Mouse (Mus musculus) heart, embryonic 13.5 days (tissue): ENCODE data around the gene Washc2. TPM values are rescaled to one million over a fixed set of nuclear protein-coding genes. Genes with fewer than 3 reads are reported as not detected.
"Not testable (repeated sequence)": the region's sequence is repeated elsewhere in the genome, so short reads cannot be mapped to it uniquely, and the experiment has no call there.

Source experiments
- ATAC-seq: fragments of 200-750 bp; cut with Nextera tagmentation; 2 replicates; pipeline ENCODE4 v1.8.0; 2017; ENCODE audit warnings: moderate TSS enrichment; ENCODE audit not compliant: insufficient number of reproducible peaks, low FRiP score, low TSS enrichment; ENCODE audit errors: extremely low read depth
- H3K27ac ChIP-seq: fragments of 300-500 bp; sonication (generic); replicated peaks from 2 replicates; pipeline ENCODE4 v1.5.1; 2015; ENCODE audit warnings: moderate library complexity, mild to moderate bottlenecking, inconsistent platforms
- H3K27me3 ChIP-seq: fragments of 300-500 bp; sonication (generic); replicated peaks from 2 replicates; pipeline ENCODE4 v1.6.1; 2015; ENCODE audit warnings: mild to moderate bottlenecking, inconsistent platforms
- H3K36me3 ChIP-seq: fragments of 300-500 bp; sonication (generic); 2 replicates; pipeline ENCODE4 v1.6.1; 2015; ENCODE audit warnings: mild to moderate bottlenecking, inconsistent platforms
- H3K4me1 ChIP-seq: fragments of 300-500 bp; sonication (generic); 2 replicates; pipeline ENCODE4 v1.6.1; 2015; ENCODE audit warnings: inconsistent platforms
- H3K4me2 ChIP-seq: fragments of 300-500 bp; sonication (generic); 2 replicates; pipeline ENCODE4 v1.6.1; 2015; ENCODE audit warnings: inconsistent platforms, mild to moderate bottlenecking, moderate library complexity
- H3K4me3 ChIP-seq: fragments of 300-500 bp; sonication (generic); 2 replicates; pipeline ENCODE4 v1.5.1; 2015; ENCODE audit warnings: moderate library complexity, mild to moderate bottlenecking, inconsistent platforms
- H3K9ac ChIP-seq: fragments of 300-500 bp; sonication (generic); 2 replicates; pipeline ENCODE4 v1.6.1; 2015; ENCODE audit warnings: inconsistent platforms, mild to moderate bottlenecking, moderate library complexity
- H3K9me3 ChIP-seq: fragments of 300-500 bp; sonication (generic); 2 replicates; pipeline ENCODE4 v1.6.1; 2016; ENCODE audit warnings: inconsistent platforms
- WGBS: fragments of 180-500 bp; shearing (Covaris S2); methylation state at CpG from one replicate; pipeline ENCODE4 v1.1.7; 2015; ENCODE audit warnings: mixed read lengths; 5-methylcytosine and 5-hydroxymethylcytosine counted together
- polyA plus RNA-seq: library from polyadenylated mRNA; unstranded; fragments of >200 nt; fragmentation: Nextera tagmentation; extraction: Ambion mirVana; gene quantifications from 2 replicates; pipeline ENCODE4 v1.2.1, GENCODE M21; 2015

The Washc2 gene
- polyA plus RNA-seq: 31.4 and 34.9 TPM in 2 replicates

DNA sequence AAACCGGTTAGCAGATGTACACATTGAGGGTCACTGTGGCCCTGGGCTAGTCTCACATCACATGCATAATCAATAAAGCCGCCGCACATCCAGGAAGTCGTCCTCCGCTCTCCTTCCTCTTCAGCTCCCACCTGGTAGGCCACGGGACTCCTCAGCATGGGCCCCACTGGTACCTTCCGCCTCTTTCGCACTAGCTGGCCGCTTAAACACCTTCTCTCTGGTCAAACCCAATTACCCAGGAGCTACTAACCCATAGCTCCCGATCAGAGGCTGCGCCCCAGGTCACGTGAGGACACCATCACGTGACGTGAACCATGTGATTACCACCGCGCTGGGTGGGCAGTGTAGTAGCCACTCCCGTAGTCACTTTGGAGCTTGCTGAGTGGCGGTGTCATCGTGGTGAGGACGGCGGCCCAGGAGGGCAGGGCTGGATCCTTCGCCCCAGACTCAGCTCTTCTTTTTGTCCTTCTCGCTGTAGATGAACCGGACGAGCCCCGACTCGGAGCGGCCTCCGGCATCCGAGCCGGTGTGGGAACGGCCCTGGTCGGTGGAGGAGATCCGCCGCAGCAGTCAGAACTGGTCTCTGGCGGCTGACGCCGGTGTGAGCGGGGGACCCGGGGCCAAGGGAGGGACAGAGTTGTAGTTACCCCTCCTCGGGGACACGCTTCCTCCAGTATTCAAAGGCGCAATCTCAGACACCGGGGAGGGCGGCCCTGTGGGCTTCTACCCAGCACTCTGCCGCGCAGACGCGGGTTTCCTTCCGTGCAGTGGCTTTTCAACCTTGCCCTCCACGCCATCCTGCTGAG, at the start of gene Washc2:
Gene Washc2 (plus strand): TSS at position 310 of the 806 bp plus-strand sequence.
- Histone ChIP-seq H3K4me2 (peak within 1 kb of the TSS; percentile 78), H3K36me3 (peaks cover 28% of the 10 kb centered on the region), H3K4me3 (peak within 1 kb of the TSS; percentile 84), H3K9ac (peak within 1 kb of the TSS; percentile 90), H3K9me3 (no peaks in the 10 kb centered on the region), H3K27ac (peak within 1 kb of the TSS; percentile 90), H3K4me1 (peaks cover 23% of the 10 kb centered on the region), H3K27me3 (no peaks in the 10 kb centered on the region)
- ATAC-seq: peak; percentile 98
- WGBS: under 1% methylated on average over 51 of the region's 51 CpGs

DNA sequence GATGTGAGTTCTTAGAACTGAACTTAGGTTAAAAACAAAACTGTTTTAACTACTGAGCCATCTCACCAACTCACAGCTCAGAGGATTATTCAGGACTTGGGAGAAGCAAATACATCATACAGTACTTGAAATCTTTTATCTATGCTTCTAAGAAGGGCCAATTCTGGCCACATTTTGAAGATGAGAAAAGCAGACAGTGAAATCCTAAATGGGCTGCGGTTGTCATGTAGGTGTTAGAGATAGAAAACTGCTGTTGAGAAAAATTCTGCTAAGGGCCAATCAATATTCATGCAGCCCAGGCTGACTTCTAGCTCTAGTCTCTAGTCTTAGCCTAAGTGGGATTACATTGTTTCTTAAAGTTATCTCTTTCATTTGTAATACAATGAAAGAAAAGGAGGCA, 41.5 kb upstream of the Washc2 start:
- H3K27me3 ChIP-seq: no peaks in the 10 kb centered on the region
- no peaks in the 10 kb centered on the region for H3K9me3 ChIP-seq
- 60% methylated on average over 1 of the region's 1 CpGs for WGBS
- no peak for ATAC-seq
- H3K27ac ChIP-seq: no peak overlapping the region
- H3K4me3 ChIP-seq: no peak overlapping the region
- H3K4me2 ChIP-seq: no peak overlapping the region
- H3K36me3 ChIP-seq: peaks cover 15% of the 10 kb centered on the region
- peaks cover 5% of the 10 kb centered on the region; the same call in 1 of the 2 replicates for H3K4me1 ChIP-seq
- H3K9ac ChIP-seq: no peak overlapping the region

GRCm38 (mm10) chr6:116173511-116174099, 34.2 kb upstream of the Washc2 start:
- not testable (repeated sequence) for H3K4me3 ChIP-seq, H3K27me3 ChIP-seq, H3K4me1 ChIP-seq, H3K9me3 ChIP-seq, H3K9ac ChIP-seq, ATAC-seq, H3K27ac ChIP-seq, H3K4me2 ChIP-seq
- WGBS: 69% methylated on average over 37 of the region's 37 CpGs
- H3K36me3 ChIP-seq: peaks cover 25% of the 10 kb centered on the region

DNA sequence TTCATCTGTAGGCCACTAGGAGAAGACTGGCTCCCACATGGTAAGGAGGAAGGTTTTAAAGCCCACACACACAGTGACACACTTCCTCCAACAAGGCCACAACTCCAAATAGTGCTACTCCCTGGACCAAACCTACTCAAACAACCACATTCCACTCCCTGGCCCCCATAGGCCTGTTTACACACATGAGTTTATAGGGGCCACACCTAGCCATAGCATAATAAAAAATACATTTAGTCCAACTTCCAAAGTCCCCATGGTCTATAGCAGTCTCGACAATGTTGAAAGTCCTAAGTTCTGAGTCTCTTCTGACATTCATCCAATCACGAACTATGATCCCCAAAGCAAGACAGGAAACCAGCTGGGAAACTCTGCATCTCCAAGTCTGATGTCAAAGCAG, 29.5 kb upstream of the Washc2 start:
- H3K27ac ChIP-seq: no peak overlapping the region
- H3K4me1 ChIP-seq: 0 out of 2 replicates have a peak, but pooled peaks cover 6% of the 10 kb centered on the region
- H3K9ac ChIP-seq: no peak overlapping the region
- no peaks in the 10 kb centered on the region for H3K27me3 ChIP-seq
- peaks cover 43% of the 10 kb centered on the region for H3K36me3 ChIP-seq
- no peaks in the 10 kb centered on the region for H3K9me3 ChIP-seq
- no peak for ATAC-seq
- WGBS: 94% methylated on average over 2 of the region's 2 CpGs
- H3K4me2 ChIP-seq: no peak overlapping the region
- no peak overlapping the region for H3K4me3 ChIP-seq

DNA sequence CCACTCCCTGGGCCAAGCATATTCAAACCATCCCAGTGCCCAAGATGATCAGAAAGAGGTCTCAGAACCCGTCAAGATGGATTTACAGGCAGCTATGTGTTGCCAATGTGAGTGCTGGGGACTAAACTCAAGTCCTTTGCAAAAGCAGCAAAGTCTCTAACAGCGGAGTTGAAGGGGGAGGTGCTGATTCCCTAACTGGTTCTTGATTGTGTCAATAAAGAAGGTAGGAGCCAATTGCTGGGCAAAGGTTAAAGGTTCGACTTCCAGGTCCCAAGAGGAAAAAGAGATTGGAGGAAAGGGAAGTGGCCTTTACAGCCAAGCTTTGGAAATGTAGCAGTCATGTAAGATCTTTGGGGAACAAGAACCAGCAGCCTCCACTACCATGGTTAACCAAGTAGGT, 27.1 kb upstream of the Washc2 start:
- Histone ChIP-seq H3K4me2 (no peak overlapping the region), H3K27me3 (no peaks in the 10 kb centered on the region), H3K9me3 (no peaks in the 10 kb centered on the region), H3K4me1 (0 out of 2 replicates have a peak, but pooled peaks cover 6% of the 10 kb centered on the region), H3K27ac (no peak overlapping the region), H3K4me3 (no peak overlapping the region), H3K9ac (no peak overlapping the region), H3K36me3 (peaks cover 42% of the 10 kb centered on the region)
- WGBS: 67% methylated on average over 3 of the region's 3 CpGs
- ATAC-seq: no peak

- Histone ChIP-seq H3K36me3 (peaks cover 29% of the 10 kb centered on the region), H3K9ac (no peak overlapping the region), H3K27ac (no peak overlapping the region), H3K9me3 (no peaks in the 10 kb centered on the region), H3K4me3 (no peak overlapping the region), H3K4me1 (peaks cover 13% of the 10 kb centered on the region; the same call in 1 of the 2 replicates), H3K27me3 (no peaks in the 10 kb centered on the region), H3K4me2 (no peak overlapping the region)
- WGBS: 89% methylated on average over 5 of the region's 5 CpGs
- no peak for ATAC-seq
These were observed 24.3 kb upstream of the Washc2 start for GRCm38 (mm10) chr6:116183509-116183908.

DNA sequence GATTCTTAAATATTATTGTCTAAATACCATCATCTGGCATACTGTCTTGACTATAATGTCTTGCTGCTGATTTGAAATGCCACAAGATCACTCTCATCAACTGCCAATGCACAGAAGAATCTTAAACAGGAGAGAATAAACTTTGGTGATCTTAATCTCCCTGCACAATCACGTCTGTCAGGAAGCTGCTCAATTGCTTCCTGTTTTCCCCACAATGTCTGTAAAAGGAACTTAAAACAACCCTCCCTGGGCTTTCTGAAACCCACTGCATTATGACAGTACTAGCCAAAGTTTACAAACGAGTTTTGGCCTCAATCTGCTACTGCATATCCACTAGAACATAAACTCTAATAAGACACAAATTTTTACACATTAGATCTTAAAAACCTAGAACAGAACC, 21.4 kb upstream of the Washc2 start:
- no peak overlapping the region for H3K27ac ChIP-seq
- no peaks in the 10 kb centered on the region for H3K9me3 ChIP-seq
- H3K27me3 ChIP-seq: no peaks in the 10 kb centered on the region
- ATAC-seq: no peak
- no peak overlapping the region for H3K9ac ChIP-seq
- H3K36me3 ChIP-seq: peaks cover 12% of the 10 kb centered on the region; the same call in 1 of the 2 replicates
- H3K4me3 ChIP-seq: no peak overlapping the region
- WGBS: 35% methylated on average over 2 of the region's 2 CpGs
- H3K4me2 ChIP-seq: no peak overlapping the region
- H3K4me1 ChIP-seq: peaks cover 34% of the 10 kb centered on the region

GRCm38 (mm10) chr6:116189417-116189816, 18.4 kb upstream of the Washc2 start:
- H3K4me3 ChIP-seq: 0 out of 2 replicates have a peak overlapping the region, but pooled peaks have one; percentile 0
- H3K27me3 ChIP-seq: no peaks in the 10 kb centered on the region
- ATAC-seq: no peak
- H3K9ac ChIP-seq: no peak overlapping the region
- no peaks in the 10 kb centered on the region for H3K9me3 ChIP-seq
- WGBS: 51% methylated on average over 1 of the region's 1 CpGs
- H3K4me1 ChIP-seq: peaks cover 46% of the 10 kb centered on the region
- H3K27ac ChIP-seq: peak overlapping the region; percentile 63
- H3K36me3 ChIP-seq: peaks cover 10% of the 10 kb centered on the region; the same call in 1 of the 2 replicates
- H3K4me2 ChIP-seq: peak overlapping the region; percentile 40

DNA sequence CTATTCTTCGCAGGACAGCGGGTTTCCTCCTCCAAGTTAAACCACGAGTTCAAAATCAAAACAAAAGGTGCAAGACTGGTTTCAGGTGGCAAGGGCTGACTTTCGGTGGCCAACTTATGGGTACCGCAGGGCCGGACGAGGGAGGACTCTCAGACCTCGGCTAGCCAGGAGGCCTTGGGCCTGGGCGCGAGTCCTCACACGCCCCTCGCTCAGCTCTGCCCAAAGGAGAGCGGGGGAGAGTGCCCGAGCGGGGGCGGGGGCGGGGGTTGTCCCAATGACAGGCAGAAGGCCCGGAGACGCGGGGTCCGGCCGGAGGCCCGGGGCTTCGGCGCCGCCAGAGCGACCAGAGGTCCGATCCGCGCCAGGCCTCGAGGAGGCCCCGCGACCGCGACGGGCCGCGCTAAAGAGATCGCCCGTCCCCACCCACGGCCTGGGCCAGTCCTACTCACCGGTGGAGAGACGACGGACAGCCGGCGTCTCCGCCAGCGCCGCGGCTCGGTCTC, 15.0 kb upstream of the Washc2 start:
- Histone ChIP-seq H3K9me3 (no peaks in the 10 kb centered on the region), H3K27ac (peak overlapping the region; percentile 90), H3K4me2 (peak overlapping the region; percentile 85), H3K4me1 (peaks cover 39% of the 10 kb centered on the region), H3K36me3 (no peaks in the 10 kb centered on the region), H3K9ac (peak overlapping the region; percentile 94), H3K27me3 (0 out of 2 replicates have a peak, but pooled peaks cover 3% of the 10 kb centered on the region), H3K4me3 (peak overlapping the region; percentile 92)
- under 1% methylated on average over 37 of the region's 51 CpGs for WGBS
- ATAC-seq: peak; percentile 85

DNA sequence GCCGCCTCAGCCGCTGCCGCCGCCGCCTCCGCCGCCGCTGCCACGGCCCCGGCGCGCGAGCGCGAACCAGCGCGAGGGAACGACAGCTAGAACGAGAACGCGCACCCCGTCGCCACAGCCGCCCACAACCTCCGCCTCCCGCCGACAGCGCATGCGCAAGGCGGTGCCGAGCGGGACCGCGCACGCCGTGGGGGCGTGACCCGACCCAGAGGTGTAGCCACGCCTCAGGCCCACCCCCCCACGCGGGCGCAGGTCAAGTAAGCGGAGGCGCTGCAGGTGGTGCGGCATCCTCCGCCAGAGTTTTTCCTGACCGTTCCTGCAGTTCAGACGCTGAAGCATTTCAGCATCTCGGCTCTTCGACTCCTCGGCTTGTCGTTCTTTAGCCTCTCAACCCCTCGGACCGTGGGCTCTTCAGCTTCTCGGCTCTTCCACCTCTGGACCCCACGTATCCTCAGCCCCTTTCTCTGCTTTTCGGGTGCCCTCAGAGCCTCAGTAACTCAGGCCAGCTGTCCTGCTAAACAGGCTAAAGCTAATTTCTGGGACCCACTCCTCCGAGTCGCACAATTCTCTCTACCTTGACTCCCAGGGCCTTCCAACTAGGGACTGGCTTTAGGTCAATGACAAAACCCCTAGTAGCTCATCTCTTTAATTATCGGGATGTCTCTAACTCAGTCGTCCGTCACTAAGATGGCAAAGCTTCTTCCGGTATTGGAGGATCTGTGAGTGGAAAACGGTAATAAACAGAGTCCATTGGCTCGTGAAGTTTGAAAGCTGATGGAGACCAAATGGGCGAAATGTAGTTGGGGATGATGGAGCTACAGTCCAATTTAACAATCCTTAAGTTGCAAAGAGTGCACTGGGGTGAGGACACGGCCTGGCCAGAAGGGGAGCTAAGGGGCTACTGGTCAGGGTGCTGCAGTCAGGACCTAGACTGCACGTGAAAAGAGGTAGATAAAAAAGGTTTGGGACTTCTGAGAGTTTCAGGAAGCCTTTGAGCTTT, 14.1 kb upstream of the Washc2 start, which contains the start of gene Tmcc1:
Gene Tmcc1 (minus strand): TSS at position 93 of the 1,000 bp plus-strand sequence.
- Histone ChIP-seq H3K4me3 (peak within 1 kb of the TSS; percentile 92), H3K36me3 (no peaks in the 10 kb centered on the region), H3K27me3 (0 out of 2 replicates have a peak, but pooled peaks cover 3% of the 10 kb centered on the region), H3K27ac (peak within 1 kb of the TSS; percentile 90), H3K9ac (peak within 1 kb of the TSS; percentile 94), H3K4me2 (peak within 1 kb of the TSS; percentile 85), H3K9me3 (no peaks in the 10 kb centered on the region), H3K4me1 (peaks cover 39% of the 10 kb centered on the region)
- WGBS: under 1% methylated on average over 66 of the region's 68 CpGs
- ATAC-seq: peak; percentile 95
